In genomic region chrX:74245107-74245506, GRCm38 (mm10) we compare ENCODE assay signal across 7 mouse cellular contexts. TPM values are rescaled to one million over a fixed set of nuclear protein-coding genes. Genes with fewer than 3 reads are reported as not detected.
A peak's percentile ranks its signal among the peaks of the same experiment; 100 is the strongest.
DNase-seq lines count a peak whose midpoint lies in the region; ATAC-seq and TF ChIP-seq lines count a peak whose summit lies in the region.

No protein-coding gene starts in this region.

- ATAC-seq in lung, embryonic 16.5 days (ENCODE audit: low read depth): no peak
- ATAC-seq in embryonic facial prominence, embryonic 15.5 days (ENCODE audit: insufficient number of reproducible peaks, low FRiP score, low TSS enrichment, low read depth): no peak

- no peaks in the 10 kb centered on the region for H3K27me3 ChIP-seq in lung, embryonic 16.5 days (ENCODE audit: control insufficient read depth, insufficient read depth, low read depth, low read length)
- H3K27me3 ChIP-seq in embryonic facial prominence, embryonic 15.5 days: no peaks in the 10 kb centered on the region
- H3K27me3 ChIP-seq in limb, embryonic 10.5 days (ENCODE audit: low read depth, poor library complexity, severe bottlenecking): peaks cover 16% of the 10 kb centered on the region
- no peaks in the 10 kb centered on the region for H3K27me3 ChIP-seq in small intestine, adult 2 months (ENCODE audit: control insufficient read depth, insufficient read depth, low read length)

- no peak for DNase-seq in lung, postnatal 14 days
- DNase-seq in limb, embryonic 10.5 days (ENCODE audit: low spot score): no peak
- DNase-seq in layer of hippocampus, postnatal 14 days (ENCODE audit: low spot score in 2 of 2): no peak
- DNase-seq in frontal cortex, adult 2 months (ENCODE audit: extremely low spot score in 1 of 2, low spot score in 1 of 2): no peak

- H3K9ac ChIP-seq in lung, embryonic 16.5 days (ENCODE audit: low read length): peak overlapping the region; percentile 78
- peak overlapping the region; percentile 58; the same call in 1 of the 2 replicates for H3K9ac ChIP-seq in embryonic facial prominence, embryonic 15.5 days

- peak overlapping the region; percentile 57 for H3K4me2 ChIP-seq in lung, embryonic 16.5 days (ENCODE audit: low read depth, low read length)
- H3K4me2 ChIP-seq in embryonic facial prominence, embryonic 15.5 days (replicated peaks): peak overlapping the region; percentile 51

- no peaks in the 10 kb centered on the region for H3K9me3 ChIP-seq in lung, embryonic 16.5 days (ENCODE audit: control insufficient read depth, low read length)
- no peaks in the 10 kb centered on the region for H3K9me3 ChIP-seq in embryonic facial prominence, embryonic 15.5 days (replicated peaks)
- no peaks in the 10 kb centered on the region for H3K9me3 ChIP-seq in limb, embryonic 10.5 days (replicated peaks)

- H3K4me1 ChIP-seq in lung, embryonic 16.5 days (replicated peaks; ENCODE audit: control insufficient read depth, insufficient read depth, low read length): no peaks in the 10 kb centered on the region; the same call in 1 of the 2 replicates
- H3K4me1 ChIP-seq in embryonic facial prominence, embryonic 15.5 days: peaks cover 9% of the 10 kb centered on the region; the same call in 1 of the 2 replicates
- H3K4me1 ChIP-seq in limb, embryonic 10.5 days: peaks cover 14% of the 10 kb centered on the region
- H3K4me1 ChIP-seq in small intestine, adult 2 months (ENCODE audit: control insufficient read depth, insufficient read depth, insufficient read length, low read length): no peaks in the 10 kb centered on the region

- TF ChIP-seq CTCF in small intestine, adult 2 months (IDR thresholded peaks at IDR 0.05; ENCODE audit: extremely low read depth, insufficient read length, insufficient replicate concordance, low read depth, low read length): no peak

- no peak for TF ChIP-seq POLR2A in small intestine, adult 2 months (IDR thresholded peaks at IDR 0.05; ENCODE audit: low read depth, low read length)

- peak overlapping the region; percentile 86 for H3K27ac ChIP-seq in lung, embryonic 16.5 days (ENCODE audit: low read length)
- peak overlapping the region; percentile 88 for H3K27ac ChIP-seq in embryonic facial prominence, embryonic 15.5 days (replicated peaks)
- peak overlapping the region; percentile 92 for H3K27ac ChIP-seq in limb, embryonic 10.5 days
- H3K27ac ChIP-seq in small intestine, adult 2 months (ENCODE audit: insufficient read depth, low read depth, low read length): peak overlapping the region; percentile 69

- 37% methylated on average over 1 of the region's 1 CpGs for WGBS in lung, embryonic 16.5 days
- 25% methylated on average over 1 of the region's 1 CpGs for WGBS in embryonic facial prominence, embryonic 15.5 days
- 26% methylated on average over 1 of the region's 1 CpGs for WGBS in limb, embryonic 10.5 days
- 70% methylated on average over 1 of the region's 1 CpGs for WGBS in small intestine, adult 2 months

- peak overlapping the region; percentile 68 for H3K4me3 ChIP-seq in lung, embryonic 16.5 days (ENCODE audit: low read length)
- peak overlapping the region; percentile 54 for H3K4me3 ChIP-seq in embryonic facial prominence, embryonic 15.5 days (replicated peaks)
- peak overlapping the region; percentile 65 for H3K4me3 ChIP-seq in limb, embryonic 10.5 days
- H3K4me3 ChIP-seq in small intestine, adult 2 months (ENCODE audit: low read depth, low read length): no peak overlapping the region

- H3K36me3 ChIP-seq in lung, embryonic 16.5 days (ENCODE audit: control insufficient read depth, insufficient read depth, low read length): peaks cover 28% of the 10 kb centered on the region
- peaks cover 30% of the 10 kb centered on the region for H3K36me3 ChIP-seq in embryonic facial prominence, embryonic 15.5 days
- H3K36me3 ChIP-seq in limb, embryonic 10.5 days: peaks cover 39% of the 10 kb centered on the region
- peaks cover 7% of the 10 kb centered on the region for H3K36me3 ChIP-seq in small intestine, adult 2 months (ENCODE audit: control insufficient read depth, insufficient read depth, low read length)

RNA-seq across cellular contexts. Expression of gene Flna, which starts 4.5 kb away (rescaled TPM):
- 372 and 374 TPM in 2 replicates for polyA plus RNA-seq in lung, embryonic 16.5 days (2015; fragmentation: Nextera tagmentation; extraction: Ambion mirVana)
- 226 and 234 TPM in 2 replicates for polyA plus RNA-seq in embryonic facial prominence, embryonic 15.5 days (2015; fragmentation: Nextera tagmentation; extraction: Ambion mirVana)
- 273 and 333 TPM in 2 replicates for polyA plus RNA-seq in limb, embryonic 10.5 days (2016; fragmentation: Nextera tagmentation; extraction: Ambion mirVana)
- 270 and 280 TPM in 2 replicates for polyA plus RNA-seq in small intestine, adult 2 months (2012; rRNA removed)
- 100 to 1,000 TPM; 133 to 154 TPM for total RNA-seq in layer of hippocampus, postnatal 14 days (2021)
- polyA plus RNA-seq in frontal cortex, adult 2 months (2012; rRNA removed): 131 and 166 TPM in 2 replicates

RNA-seq across cellular contexts. Expression of gene Emd, which starts 9.4 kb away (rescaled TPM):
- 24.9 and 25.4 TPM in 2 replicates for polyA plus RNA-seq in lung, embryonic 16.5 days (2015; fragmentation: Nextera tagmentation; extraction: Ambion mirVana)
- polyA plus RNA-seq in embryonic facial prominence, embryonic 15.5 days (2015; fragmentation: Nextera tagmentation; extraction: Ambion mirVana): 26.5 and 28.8 TPM in 2 replicates
- 25.2 and 29.8 TPM in 2 replicates for polyA plus RNA-seq in limb, embryonic 10.5 days (2016; fragmentation: Nextera tagmentation; extraction: Ambion mirVana)
- 25.5 and 37.3 TPM in 2 replicates for polyA plus RNA-seq in small intestine, adult 2 months (2012; rRNA removed)
- total RNA-seq in layer of hippocampus, postnatal 14 days (2021): 10 to 100 TPM; 37.9 to 39.3 TPM
- 45.2 and 45.8 TPM in 2 replicates for polyA plus RNA-seq in frontal cortex, adult 2 months (2012; rRNA removed)

RNA-seq across cellular contexts. Expression of gene Rpl10, which starts 25.5 kb away (rescaled TPM):
- polyA plus RNA-seq in lung, embryonic 16.5 days (2015; fragmentation: Nextera tagmentation; extraction: Ambion mirVana): 826 and 850 TPM in 2 replicates
- polyA plus RNA-seq in embryonic facial prominence, embryonic 15.5 days (2015; fragmentation: Nextera tagmentation; extraction: Ambion mirVana): 678 and 798 TPM in 2 replicates
- 862 and 901 TPM in 2 replicates for polyA plus RNA-seq in limb, embryonic 10.5 days (2016; fragmentation: Nextera tagmentation; extraction: Ambion mirVana)
- 750 and 1,062 TPM in 2 replicates for polyA plus RNA-seq in small intestine, adult 2 months (2012; rRNA removed)
- total RNA-seq in layer of hippocampus, postnatal 14 days (2021): 100 to 1,000 TPM; 156 to 173 TPM
- 698 and 796 TPM in 2 replicates for polyA plus RNA-seq in frontal cortex, adult 2 months (2012; rRNA removed)

RNA-seq across cellular contexts. Expression of gene Taz, which starts 36.6 kb away (rescaled TPM):
- 81.9 and 91.7 TPM in 2 replicates for polyA plus RNA-seq in lung, embryonic 16.5 days (2015; fragmentation: Nextera tagmentation; extraction: Ambion mirVana)
- polyA plus RNA-seq in embryonic facial prominence, embryonic 15.5 days (2015; fragmentation: Nextera tagmentation; extraction: Ambion mirVana): 98.0 and 103 TPM in 2 replicates
- 69.0 and 80.5 TPM in 2 replicates for polyA plus RNA-seq in limb, embryonic 10.5 days (2016; fragmentation: Nextera tagmentation; extraction: Ambion mirVana)
- polyA plus RNA-seq in small intestine, adult 2 months (2012; rRNA removed): 65.7 and 80.7 TPM in 2 replicates
- total RNA-seq in layer of hippocampus, postnatal 14 days (2021): 10 to 100 TPM; 47.9 to 67.4 TPM
- polyA plus RNA-seq in frontal cortex, adult 2 months (2012; rRNA removed): 95.1 and 109 TPM in 2 replicates

RNA-seq across cellular contexts. Expression of gene Dnase1l1, which starts 37.0 kb away (rescaled TPM):
- 17.4 and 18.6 TPM in 2 replicates for polyA plus RNA-seq in lung, embryonic 16.5 days (2015; fragmentation: Nextera tagmentation; extraction: Ambion mirVana)
- 16.8 and 20.1 TPM in 2 replicates for polyA plus RNA-seq in embryonic facial prominence, embryonic 15.5 days (2015; fragmentation: Nextera tagmentation; extraction: Ambion mirVana)
- polyA plus RNA-seq in limb, embryonic 10.5 days (2016; fragmentation: Nextera tagmentation; extraction: Ambion mirVana): 3.4 and 5.0 TPM in 2 replicates
- 13.0 and 13.9 TPM in 2 replicates for polyA plus RNA-seq in small intestine, adult 2 months (2012; rRNA removed)
- 1 to 10 TPM; 2.0 to 2.2 TPM for total RNA-seq in layer of hippocampus, postnatal 14 days (2021)
- polyA plus RNA-seq in frontal cortex, adult 2 months (2012; rRNA removed): 3.7 and 4.8 TPM in 2 replicates
